Mouse (Mus musculus) small intestine, adult 2 months (tissue): ENCODE data around the gene H2-Aa.

Source experiments
- CTCF ChIP-seq: fragments of 200-500 bp; IDR thresholded peaks from 2 replicates; pipeline ENCODE4 v1.5.1; 2012; ENCODE audit warnings: low read depth, mild to moderate bottlenecking, control low read depth, inconsistent platforms, low read length, moderate library complexity, mixed read lengths; ENCODE audit not compliant: insufficient replicate concordance, insufficient read length; ENCODE audit errors: extremely low read depth
- POLR2A ChIP-seq: fragments of 200-500 bp; IDR thresholded peaks from 2 replicates; pipeline ENCODE4 v1.6.1; 2012; ENCODE audit warnings: low read depth, mild to moderate bottlenecking, control low read depth, inconsistent platforms, low read length, moderate library complexity

- TF ChIP-seq POLR2A (no peak), CTCF (no peak)
These were observed 49.9 kb downstream of the H2-Aa start for GRCm38 (mm10) chr17:34237741-34238140.
